Mouse (Mus musculus): ENCODE results near the gene Zfp277.

Gene Zfp277

GRCm38 (mm10) chr12:40348251-40348650 lies 97.5 kb downstream of the Zfp277 start:
- no peak for DNase-seq

- DNase-seq: no peak
Measured at GRCm38 (mm10) chr12:40347060-40347698, 98.5 kb downstream of the Zfp277 start.

- DNase-seq: no peak
Measured at GRCm38 (mm10) chr12:40341443-40341842, 104.3 kb downstream of the Zfp277 start.

GRCm38 (mm10) chr12:40335303-40335702 lies 110.4 kb downstream of the Zfp277 start:
- no peak for DNase-seq

GRCm38 (mm10) chr12:40331467-40331866 lies 114.2 kb downstream of the Zfp277 start:
- no peak for DNase-seq

GRCm38 (mm10) chr12:40327012-40327660 lies 118.6 kb downstream of the Zfp277 start:
- no peak for DNase-seq

GRCm38 (mm10) chr12:40325582-40325981 lies 120.1 kb downstream of the Zfp277 start:
- no peak for DNase-seq

- DNase-seq: no peak
Measured at GRCm38 (mm10) chr12:40324819-40325218, 120.9 kb downstream of the Zfp277 start.

GRCm38 (mm10) chr12:40315146-40315545 lies 130.6 kb downstream of the Zfp277 start:
- no peak for DNase-seq

GRCm38 (mm10) chr12:40303960-40304359 lies 141.7 kb downstream of the Zfp277 start:
- no peak for DNase-seq

- DNase-seq: no peak
Measured at GRCm38 (mm10) chr12:40298636-40299035, 147.1 kb downstream of the Zfp277 start.

GRCm38 (mm10) chr12:40286539-40286938 lies 159.2 kb downstream of the Zfp277 start:
- DNase-seq: no peak

GRCm38 (mm10) chr12:40280596-40281325 lies 164.9 kb downstream of the Zfp277 start:
- no peak for DNase-seq

GRCm38 (mm10) chr12:40277581-40277980 lies 168.1 kb downstream of the Zfp277 start:
- DNase-seq: no peak

- DNase-seq: no peak
Measured at GRCm38 (mm10) chr12:40274931-40275330, 170.8 kb downstream of the Zfp277 start.

GRCm38 (mm10) chr12:40273339-40273738 lies 172.4 kb downstream of the Zfp277 start:
- no peak for DNase-seq

GRCm38 (mm10) chr12:40272710-40273109 lies 173.0 kb downstream of the Zfp277 start:
- DNase-seq: no peak

- no peak for DNase-seq
Measured at GRCm38 (mm10) chr12:40268313-40268712, 177.4 kb downstream of the Zfp277 start.

Measured in thymus, postnatal 36 days (tissue).